Mouse (Mus musculus): ENCODE data around the gene Ctdspl. TPM values are rescaled to one million over a fixed set of nuclear protein-coding genes. Genes with fewer than 3 reads are reported as not detected.

Ctdspl gene
- total RNA-seq, 2 experiments from 2014 or later, result 31.9 to 38.7 TPM

GRCm38 (mm10) chr9:119005303-119006029, 79.2 kb downstream of the Ctdspl start:
- peak in 1 of 2 experiments; percentile 73 for DNase-seq (ENCODE audit: low spot score in 2 of 2)
- intact Hi-C loops (cut with DNase I), result loop anchor here (2.0 kb wide), 1 partner anchor 79 kb away; the partner anchor contains the start of gene Ctdspl

DNA sequence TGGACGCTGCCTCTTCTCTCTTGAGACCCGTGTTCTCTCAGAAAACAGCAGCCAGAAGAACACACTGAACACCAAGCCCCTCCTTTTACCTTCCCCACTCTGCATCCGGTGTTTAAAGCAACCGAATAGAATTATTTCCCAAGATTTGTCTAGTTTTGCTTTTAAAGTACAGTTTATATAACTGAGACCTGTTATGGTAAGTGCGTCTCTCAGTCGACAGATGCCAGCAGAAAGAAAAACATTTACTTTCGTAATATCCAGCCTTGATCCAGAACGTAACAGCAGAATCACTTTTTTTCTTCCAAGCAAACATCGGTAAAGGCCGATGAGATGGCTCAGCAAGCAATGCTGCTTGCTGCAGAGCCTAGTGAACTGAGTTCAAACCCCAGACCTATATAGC, 81.0 kb downstream of the Ctdspl start:
- intact Hi-C loops (cut with DNase I), result no loop called here
- DNase-seq (ENCODE audit: low spot score in 2 of 2), result peak in 1 of 2 experiments; percentile 67

DNA sequence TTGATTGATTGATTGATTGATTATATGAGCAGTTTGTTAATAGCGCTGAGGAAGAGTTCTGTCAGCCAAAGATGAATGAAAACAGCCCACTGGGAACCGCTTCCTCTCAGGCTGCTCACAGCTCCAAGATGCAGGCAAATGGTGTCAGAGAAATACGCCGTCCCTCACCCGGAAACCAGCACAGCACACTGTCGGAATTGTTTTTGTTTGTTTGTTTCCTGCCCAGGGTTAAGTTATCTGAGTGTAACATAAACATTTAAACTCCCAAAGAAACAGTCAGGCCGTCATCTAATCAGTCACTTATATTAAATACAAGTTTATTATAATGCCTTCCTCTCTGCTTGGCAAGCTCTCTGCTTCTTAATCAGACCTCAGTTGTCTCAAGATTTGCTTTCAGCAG, 82.6 kb downstream of the Ctdspl start:
- intact Hi-C loops (cut with DNase I), result loop anchor here (2.0 kb wide), 1 partner anchor 24 kb away; no protein-coding TSS in a partner anchor
- DNase-seq (ENCODE audit: low spot score in 2 of 2), result no peak

- DNase-seq (ENCODE audit: low spot score in 2 of 2), result no peak
- intact Hi-C loops (cut with DNase I), result no loop called here
Measured at GRCm38 (mm10) chr9:119010156-119010710, 84.0 kb downstream of the Ctdspl start.

DNA sequence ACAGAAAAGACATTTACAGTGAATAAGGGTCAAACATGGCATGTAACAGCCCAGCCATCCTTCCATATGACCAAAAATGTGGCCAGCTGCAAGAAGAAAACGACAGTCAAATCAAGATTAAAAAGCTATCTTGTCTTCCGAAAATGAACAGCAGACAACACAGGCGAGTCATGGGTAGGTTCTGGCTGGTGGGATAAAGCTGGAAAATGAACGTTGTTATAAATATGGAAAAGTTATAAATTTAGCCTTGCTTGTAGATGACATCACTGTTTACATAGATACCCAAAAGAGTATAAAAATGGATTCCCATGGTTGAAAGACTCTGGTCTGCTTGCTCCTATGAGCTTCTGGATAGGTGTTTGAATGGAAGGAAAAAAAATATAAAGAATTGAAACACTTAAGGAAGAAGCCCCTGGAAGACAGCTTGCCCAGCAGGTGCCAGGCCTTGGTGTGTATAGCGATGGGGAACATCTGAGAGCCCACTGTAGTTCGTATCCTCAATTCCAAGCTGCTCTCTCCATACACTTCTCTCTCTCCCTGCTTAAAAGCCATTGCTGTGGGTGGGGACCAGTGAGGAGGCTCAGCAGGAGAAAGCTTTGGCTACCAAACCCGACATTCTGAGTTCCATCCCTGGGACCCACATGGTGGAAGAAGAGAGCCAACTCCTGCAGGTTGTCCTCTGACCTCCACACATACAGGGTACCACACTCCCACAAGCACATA, 90.7 kb downstream of the Ctdspl start:
- peak in 1 of 2 experiments; percentile 56 for DNase-seq (ENCODE audit: low spot score in 2 of 2)
- intact Hi-C loops (cut with DNase I), result no loop called here

- DNase-seq (ENCODE audit: low spot score in 2 of 2), result no peak
Measured at GRCm38 (mm10) chr9:119021731-119022130, 95.5 kb downstream of the Ctdspl start.

DNA sequence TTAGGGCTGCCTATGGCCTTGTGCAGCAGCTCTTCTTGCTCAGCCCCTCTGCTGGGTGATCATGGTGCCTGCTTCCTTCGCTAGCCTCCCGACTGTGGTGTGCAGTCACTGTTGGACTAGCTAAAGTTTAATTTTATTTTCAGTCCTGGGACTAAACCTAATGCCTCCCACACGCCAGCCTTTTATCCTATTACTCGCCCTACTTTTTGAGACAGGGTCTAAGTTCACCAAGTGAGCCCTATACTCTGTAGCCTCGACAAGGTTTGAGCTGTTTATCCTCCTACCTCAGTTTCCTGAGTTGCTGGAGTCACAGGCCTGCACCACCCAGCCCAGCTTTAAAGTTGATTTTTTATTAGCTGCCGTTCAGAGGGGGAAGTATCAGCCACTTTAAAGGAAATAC, 99.0 kb downstream of the Ctdspl start:
- no peak for DNase-seq (ENCODE audit: low spot score in 2 of 2)
- intact Hi-C loops (cut with DNase I), result no loop called here

More at GRCm38 (mm10) chr9:119021731-119022130, 95.5 kb downstream of the Ctdspl start:
- intact Hi-C loops (cut with DNase I), result no loop called here

- no peak for DNase-seq (ENCODE audit: low spot score in 2 of 2)
- intact Hi-C loops (cut with DNase I), result no loop called here
Measured at GRCm38 (mm10) chr9:119025832-119026331, 99.6 kb downstream of the Ctdspl start.

GRCm38 (mm10) chr9:119027337-119027736, 101.1 kb downstream of the Ctdspl start:
- intact Hi-C loops (cut with DNase I), result no loop called here
- DNase-seq (ENCODE audit: low spot score in 2 of 2), result no peak

GRCm38 (mm10) chr9:119028226-119029195, 102.3 kb downstream of the Ctdspl start:
- intact Hi-C loops (cut with DNase I), result loop anchor here (2.0 kb wide), 1 partner anchor 108 kb away; no protein-coding TSS in a partner anchor
- no peak for DNase-seq (ENCODE audit: low spot score in 2 of 2)

GRCm38 (mm10) chr9:119029568-119029967, 103.3 kb downstream of the Ctdspl start:
- intact Hi-C loops (cut with DNase I), result loop anchor here (2.0 kb wide), 1 partner anchor 109 kb away; no protein-coding TSS in a partner anchor
- peak; percentile 54 to 61 for DNase-seq (ENCODE audit: low spot score in 2 of 2)

DNA sequence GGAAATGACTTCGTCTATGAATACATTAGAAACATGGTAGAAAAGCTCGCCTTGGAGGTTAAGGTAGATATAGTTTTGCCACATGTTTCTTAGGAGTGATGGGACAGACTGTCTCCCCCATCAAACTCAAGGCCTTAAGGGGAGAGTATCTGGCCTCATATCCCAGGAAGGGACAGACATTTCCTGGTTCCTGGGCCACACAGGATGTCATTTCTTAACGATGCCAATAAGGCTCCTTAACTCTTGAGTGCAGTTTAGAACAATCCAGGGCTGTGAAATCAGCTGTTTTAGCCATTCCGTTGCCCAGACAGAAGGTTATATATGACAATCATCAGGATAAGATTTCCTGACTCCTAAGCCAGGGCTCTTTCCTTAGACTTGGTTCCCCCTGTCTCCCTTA, 104.8 kb downstream of the Ctdspl start:
- intact Hi-C loops (cut with DNase I), result loop anchor here (2.0 kb wide), 1 partner anchor 104 kb away; the partner anchor contains the start of gene Ctdspl

GRCm38 (mm10) chr9:119031772-119032171, 105.5 kb downstream of the Ctdspl start:
- DNase-seq (ENCODE audit: low spot score in 2 of 2), result no peak
- intact Hi-C loops (cut with DNase I), result loop anchor here (2.0 kb wide), 2 partner anchors 23 to 105 kb away; partner anchors contain the start of gene Ctdspl

More for the DNA sequence above, 104.8 kb downstream of the Ctdspl start:
- DNase-seq (ENCODE audit: low spot score in 2 of 2), result no peak

- DNase-seq (ENCODE audit: low spot score in 2 of 2), result no peak
- intact Hi-C loops (cut with DNase I), result loop anchor here (2.0 kb wide), 1 partner anchor 24 kb away; no protein-coding TSS in a partner anchor
Measured at GRCm38 (mm10) chr9:119032538-119032937, 106.3 kb downstream of the Ctdspl start.

DNA sequence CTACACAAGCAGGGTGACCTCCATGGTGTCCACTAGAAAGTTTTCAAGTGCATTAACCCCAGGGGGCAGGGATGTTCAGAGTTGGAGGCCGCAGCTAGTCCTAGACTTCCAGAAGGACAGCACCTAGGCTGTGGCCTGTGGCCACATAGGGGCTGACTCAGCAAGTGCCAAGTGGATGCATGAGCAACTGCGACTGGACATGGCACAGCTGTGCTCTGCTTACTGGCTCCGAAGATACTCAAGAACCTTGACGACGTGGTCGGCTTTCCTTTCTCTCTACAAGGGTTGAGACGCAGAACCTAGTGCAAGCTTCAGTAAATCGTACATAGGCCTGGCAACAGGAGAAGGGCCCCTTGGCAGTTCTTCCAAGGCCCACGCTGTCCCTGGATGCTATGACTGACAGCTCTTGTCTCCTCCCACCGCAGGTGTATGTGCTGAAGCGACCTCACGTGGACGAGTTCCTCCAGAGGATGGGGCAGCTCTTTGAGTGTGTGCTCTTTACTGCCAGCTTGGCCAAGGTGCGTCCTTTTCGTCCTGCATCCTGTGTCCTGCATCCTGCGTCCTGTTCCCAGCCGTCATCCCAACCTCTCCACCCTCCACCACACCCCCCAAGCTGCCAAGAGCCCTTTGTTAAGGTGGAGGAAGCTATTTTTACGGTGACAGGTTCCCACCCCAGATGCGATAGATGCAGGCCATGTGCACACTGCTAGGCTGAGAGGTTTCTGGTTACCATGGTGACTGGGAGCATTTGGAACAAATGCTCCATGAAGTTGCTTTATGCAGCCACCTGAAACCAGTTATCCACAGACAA, 107.1 kb downstream of the Ctdspl start:
- DNase-seq (ENCODE audit: low spot score in 2 of 2), result peak; percentile 52 to 68
- intact Hi-C loops (cut with DNase I), result loop anchor here (2.0 kb wide), 1 partner anchor 25 kb away; no protein-coding TSS in a partner anchor

DNA sequence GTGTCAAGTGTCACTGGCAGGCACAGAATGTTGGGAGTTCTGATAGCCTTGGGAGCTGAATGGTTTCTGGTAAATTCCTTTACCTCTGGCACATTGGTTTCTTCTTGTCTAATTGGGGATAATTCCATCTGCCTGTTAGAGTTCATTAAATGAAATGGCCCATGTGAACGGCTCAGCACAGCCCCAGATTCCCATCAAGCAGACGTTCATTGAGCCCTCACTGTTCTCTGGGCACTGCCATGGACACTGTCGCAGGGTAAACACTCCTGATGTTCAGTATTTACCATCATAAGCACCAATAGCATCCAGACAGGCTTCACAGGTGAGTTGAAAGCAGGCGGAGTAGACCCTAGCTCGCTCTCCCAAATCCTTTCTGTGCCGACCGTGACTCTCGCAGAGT, 107.8 kb downstream of the Ctdspl start:
- DNase-seq (ENCODE audit: low spot score in 2 of 2), result no peak
- intact Hi-C loops (cut with DNase I), result no loop called here

GRCm38 (mm10) chr9:119034676-119035665, 108.7 kb downstream of the Ctdspl start:
- DNase-seq (ENCODE audit: low spot score in 2 of 2), result no peak
- intact Hi-C loops (cut with DNase I), result no loop called here
